Mouse (Mus musculus) cortical plate, adult 2 months (tissue): ENCODE results near the gene Dnph1.

Experiments used
- CTCF ChIP-seq: fragments of 200-500 bp; IDR thresholded peaks from 2 replicates; pipeline ENCODE4 v1.5.1; 2011; ENCODE audit warnings: mild to moderate bottlenecking, control low read depth, low read length; ENCODE audit not compliant: insufficient read depth; ENCODE audit errors: extremely low read depth
- POLR2A ChIP-seq: fragments of 200-500 bp; IDR thresholded peaks from 2 replicates; pipeline ENCODE4 v1.6.1; 2011; ENCODE audit warnings: mild to moderate bottlenecking, low read length, control low read depth; ENCODE audit not compliant: insufficient read depth; ENCODE audit errors: extremely low read depth

GRCm38 (mm10) chr17:46458439-46458838 is 38.1 kb upstream of the Dnph1 start:
- no peak for TF ChIP-seq CTCF
- no peak for TF ChIP-seq POLR2A
